ENCODE assay signal across 9 mouse cellular contexts in genomic region chr16:34902294-34902680, GRCm38 (mm10).
A peak's percentile ranks its signal among the peaks of the same experiment; 100 is the strongest.
DNase-seq lines count a peak whose midpoint lies in the region; ATAC-seq and TF ChIP-seq lines count a peak whose summit lies in the region.
"Had no signal": no experiment of that assay in that cellular context is flagged by ENCODE, and none has a peak within 500 bp of the region (broad histone marks: within the 10 kb centered on the region; RNA-seq: fewer than 3 reads in every experiment).

No protein-coding gene starts in this region.

- DNase-seq in adrenal gland, postnatal 10 days = peak; percentile 83
- DNase-seq in embryo, embryonic 11.5 days (ENCODE audit: low read depth, low spot score) = peak; percentile 60
- peak; percentile 66 to 84 for DNase-seq in layer of hippocampus, adult 2 months (ENCODE audit: low spot score in 2 of 2)
- peak; percentile 86 for DNase-seq in lung, postnatal 0 days (ENCODE audit: low spot score)
- peak; percentile 82 for DNase-seq in right cerebral cortex, postnatal 14 days

- no peaks in the 10 kb centered on the region for H3K27me3 ChIP-seq in ES-Bruce4 (ENCODE audit: control insufficient read depth, insufficient read depth, low read length, poor library complexity, severe bottlenecking)
- H3K27me3 ChIP-seq in heart, embryonic 16.5 days (ENCODE audit: control insufficient read depth, insufficient read depth, low read length) = no peaks in the 10 kb centered on the region; the same call in 1 of the 2 replicates
- no peaks in the 10 kb centered on the region for H3K27me3 ChIP-seq in lung, postnatal 0 days (replicated peaks; ENCODE audit: insufficient read depth, low read length)

- no peak overlapping the region for H3K4me2 ChIP-seq in heart, embryonic 16.5 days (ENCODE audit: low read depth, low read length)
- no peak overlapping the region for H3K4me2 ChIP-seq in lung, postnatal 0 days (replicated peaks; ENCODE audit: low read depth, low read length)
- H3K4me2 ChIP-seq: limb, embryonic 15.5 days had no signal

- H3K9me3 ChIP-seq in ES-Bruce4 (replicated peaks; ENCODE audit: control insufficient read depth, insufficient read depth, low read length, poor library complexity, severe bottlenecking) = no peaks in the 10 kb centered on the region
- H3K9me3 ChIP-seq in heart, embryonic 16.5 days (replicated peaks; ENCODE audit: control insufficient read depth, low read length) = no peaks in the 10 kb centered on the region
- no peaks in the 10 kb centered on the region for H3K9me3 ChIP-seq in lung, postnatal 0 days (ENCODE audit: low read length)
- H3K9me3 ChIP-seq: limb, embryonic 15.5 days had no signal

- TF ChIP-seq POLR2A in ES-Bruce4 (IDR thresholded peaks at IDR 0.05; ENCODE audit: insufficient read depth, low read length) = no peak

- TF ChIP-seq CTCF in ES-Bruce4 (IDR thresholded peaks at IDR 0.05; ENCODE audit: low read depth, low read length) = peak; percentile 93
- TF ChIP-seq CTCF in layer of hippocampus, adult 2 months (conservative IDR thresholded peaks at IDR 0.05) = peak; percentile 79
- peak; percentile 92 for TF ChIP-seq CTCF in lung, postnatal 0 days (IDR thresholded peaks at IDR 0.05)

- H3K4me3 ChIP-seq in ES-Bruce4 (ENCODE audit: low read depth, low read length) = no peak overlapping the region
- no peak overlapping the region for H3K4me3 ChIP-seq in heart, embryonic 16.5 days (ENCODE audit: low read length)
- no peak overlapping the region for H3K4me3 ChIP-seq in layer of hippocampus, adult 2 months
- H3K4me3 ChIP-seq in lung, postnatal 0 days (ENCODE audit: low read depth, low read length) = no peak overlapping the region
- H3K4me3 ChIP-seq: limb, embryonic 15.5 days had no signal

- ATAC-seq in heart, embryonic 16.5 days (replicated peaks; ENCODE audit: extremely low read depth, insufficient read depth, low FRiP score) = peak; percentile 37; the same call in 1 of the 2 replicates
- ATAC-seq in lung, postnatal 0 days = peak; percentile 38
- ATAC-seq in erythroblast, adult 5-6 weeks (replicated peaks; ENCODE audit: low FRiP score, poor library complexity, severe bottlenecking) = no peak

- 19% methylated on average over 9 of the region's 9 CpGs for WGBS in heart, embryonic 16.5 days
- WGBS in lung, postnatal 0 days = 15% methylated on average over 9 of the region's 9 CpGs

- no peaks in the 10 kb centered on the region for H3K4me1 ChIP-seq in ES-Bruce4 (ENCODE audit: control insufficient read depth, insufficient read depth, low read length)
- peaks cover 20% of the 10 kb centered on the region for H3K4me1 ChIP-seq in heart, embryonic 16.5 days (ENCODE audit: control insufficient read depth, insufficient read depth, low read length)
- H3K4me1 ChIP-seq in lung, postnatal 0 days (ENCODE audit: insufficient read depth, low read depth, low read length) = no peaks in the 10 kb centered on the region

- no peak overlapping the region for H3K9ac ChIP-seq in ES-Bruce4 (ENCODE audit: low read depth, poor library complexity, severe bottlenecking)
- no peak overlapping the region for H3K9ac ChIP-seq in heart, embryonic 16.5 days (ENCODE audit: low read length)
- H3K9ac ChIP-seq in lung, postnatal 0 days (replicated peaks; ENCODE audit: low read depth) = no peak overlapping the region
- H3K9ac ChIP-seq: limb, embryonic 15.5 days had no signal

- no peak overlapping the region for H3K27ac ChIP-seq in ES-Bruce4 (ENCODE audit: insufficient read depth, low read length)
- peak overlapping the region; percentile 67; the same call in 1 of the 2 replicates for H3K27ac ChIP-seq in heart, embryonic 16.5 days (ENCODE audit: low read length)
- H3K27ac ChIP-seq in layer of hippocampus, adult 2 months = no peak overlapping the region
- no peak overlapping the region for H3K27ac ChIP-seq in lung, postnatal 0 days (ENCODE audit: low read length)
- H3K27ac ChIP-seq: limb, embryonic 15.5 days had no signal

- H3K36me3 ChIP-seq in ES-Bruce4 (ENCODE audit: control insufficient read depth, insufficient read depth, low read length, poor library complexity, severe bottlenecking) = no peaks in the 10 kb centered on the region
- H3K36me3 ChIP-seq in heart, embryonic 16.5 days (ENCODE audit: control insufficient read depth, insufficient read depth) = no peaks in the 10 kb centered on the region
- no peaks in the 10 kb centered on the region for H3K36me3 ChIP-seq in lung, postnatal 0 days (ENCODE audit: insufficient read depth, low read length)
- H3K36me3 ChIP-seq: limb, embryonic 15.5 days had no signal

- no peak for TF ChIP-seq EP300 in ES-Bruce4 (IDR thresholded peaks at IDR 0.05; ENCODE audit: insufficient read depth, low read depth, low read length)
- no peak for TF ChIP-seq EP300 in lung, postnatal 0 days (IDR thresholded peaks at IDR 0.05)
